ENCODE assay signal across 11 mouse cellular contexts in genomic region chr3:102045071-102045470, GRCm38 (mm10). TPM values are rescaled to one million over a fixed set of nuclear protein-coding genes. Genes with fewer than 3 reads are reported as not detected.
DNase-seq lines count a peak whose midpoint lies in the region; ATAC-seq and TF ChIP-seq lines count a peak whose summit lies in the region.
"Had no signal": no experiment of that assay in that cellular context is flagged by ENCODE, and none has a peak within 500 bp of the region (broad histone marks: within the 10 kb centered on the region; RNA-seq: fewer than 3 reads in every experiment).

No protein-coding gene starts in this region.

- peaks cover 13% of the 10 kb centered on the region; the same call in 1 of the 2 replicates for H3K4me1 ChIP-seq in midbrain, embryonic 13.5 days (replicated peaks)

- H3K4me3 ChIP-seq in gastrocnemius, adult 2 months = no peak overlapping the region
- no peak overlapping the region for H3K4me3 ChIP-seq in midbrain, embryonic 13.5 days (replicated peaks)

- CTCF ChIA-PET in Patski (lab: Charles Lee) = interaction anchor here (1.0 to 1.4 kb wide), 2 partner anchors 11 to 17 kb away, joined by 3 read pairs; no protein-coding TSS in a partner anchor

- no peak overlapping the region for H3K9ac ChIP-seq in midbrain, embryonic 13.5 days (replicated peaks)

- intact Hi-C loops in gastrocnemius, adult 2 months (cut with DNase I) = no loop called here
- intact Hi-C loops in left cerebral cortex, postnatal 4 days (cut with DNase I) = no loop called here
- intact Hi-C loops in left cerebral cortex, postnatal 10 days (cut with DNase I) = no loop called here

- H3K27me3 ChIP-seq in Patski = no peaks in the 10 kb centered on the region
- no peaks in the 10 kb centered on the region for H3K27me3 ChIP-seq in midbrain, embryonic 13.5 days

- H3K4me2 ChIP-seq in midbrain, embryonic 13.5 days (replicated peaks) = no peak overlapping the region

- WGBS in midbrain, embryonic 13.5 days = 45% methylated on average over 3 of the region's 3 CpGs

- POLR2A ChIA-PET in Patski (lab: Charles Lee) = no interaction called here

- no peaks in the 10 kb centered on the region for H3K9me3 ChIP-seq in midbrain, embryonic 13.5 days
- H3K9me3 ChIP-seq: G1E had no signal

- no peak overlapping the region for H3K27ac ChIP-seq in gastrocnemius, adult 2 months
- H3K27ac ChIP-seq in midbrain, embryonic 13.5 days = no peak overlapping the region

- no peaks in the 10 kb centered on the region for H3K36me3 ChIP-seq in midbrain, embryonic 13.5 days
- H3K36me3 ChIP-seq: G1E had no signal

- peak; percentile 33 for TF ChIP-seq CTCF in gastrocnemius, adult 2 months (IDR thresholded peaks at IDR 0.05)
- TF ChIP-seq CTCF in Patski (IDR thresholded peaks at IDR 0.05) = peak; percentile 66

- DNase-seq in gastrocnemius, adult 2 months = no peak
- no peak for DNase-seq in gastrocnemius, adult 18-20 months (ENCODE audit: low spot score)
- peak; percentile 49 for DNase-seq in left cerebral cortex, postnatal 4 days
- DNase-seq in left cerebral cortex, postnatal 10 days (ENCODE audit: extremely low spot score in 1 of 2, low spot score in 2 of 2) = no peak
- no peak for DNase-seq in Patski (ENCODE audit: low read depth, low spot score)
- DNase-seq in cerebellum, postnatal 10 days = peak; percentile 74 to 77
- no peak for DNase-seq in thymus, postnatal 25 days
- DNase-seq: gastrocnemius, postnatal 10 days had no signal

- no peak for ATAC-seq in Patski
- ATAC-seq in midbrain, embryonic 13.5 days = no peak

- in situ Hi-C loops in Patski (cut with MboI; ENCODE audit: low pct_unique_long_range_greater_than_20kb) = no loop called here

RNA-seq across cellular contexts. Expression of gene Nhlh2, which starts 35.2 kb away (rescaled TPM):
- total RNA-seq in gastrocnemius, adult 2 months (2021) = not detected
- not detected for total RNA-seq in gastrocnemius, adult 18-20 months (2021)
- total RNA-seq in left cerebral cortex, postnatal 4 days (2021) = 1 to 10 TPM; 2.4 to 3.5 TPM
- under 1 TPM; 0.71 to 0.86 TPM for total RNA-seq in left cerebral cortex, postnatal 10 days (2021)
- polyA plus RNA-seq in Patski (2021) = not detected
- polyA plus RNA-seq in midbrain, embryonic 13.5 days (2015; fragmentation: Nextera tagmentation; extraction: Ambion mirVana) = 86.9 and 98.1 TPM in 2 replicates
- total RNA-seq: gastrocnemius, postnatal 10 days had no signal
- polyA plus RNA-seq: G1E; lung, embryonic 16.5 days had no signal

RNA-seq across cellular contexts. Expression of gene Casq2, which starts 41.1 kb away (rescaled TPM):
- 100 to 1,000 TPM in 1 of 2 experiments, 10 to 100 TPM in 1; 21.9 to 106 TPM for total RNA-seq in gastrocnemius, adult 2 months (2021)
- 10 to 100 TPM; 35.5 to 40.5 TPM for total RNA-seq in gastrocnemius, adult 18-20 months (2021)
- total RNA-seq in left cerebral cortex, postnatal 4 days (2021) = under 1 TPM; 0.44 to 0.89 TPM
- under 1 TPM; 0.45 to 0.73 TPM for total RNA-seq in left cerebral cortex, postnatal 10 days (2021)
- polyA plus RNA-seq in Patski (2021) = 0.17 TPM
- 0.19 and 0.31 TPM in 2 replicates for polyA plus RNA-seq in midbrain, embryonic 13.5 days (2015; fragmentation: Nextera tagmentation; extraction: Ambion mirVana)
- polyA plus RNA-seq: G1E had no signal

Comparison
In these comparisons a context has a peak if more than half of its experiments do, and no peak if none do; other contexts are left out.
1. DNase-seq: peak in left cerebral cortex, postnatal 4 days (single experiment) and cerebellum, postnatal 10 days (2 of 2); none in gastrocnemius, adult 2 months (single experiment), gastrocnemius, adult 18-20 months (single experiment), left cerebral cortex, postnatal 10 days (0 of 2), Patski (single experiment) and thymus, postnatal 25 days (single experiment).
2. RNA of gene Casq2, which starts 41.1 kb away (total RNA-seq): 21.9 to 106 TPM in gastrocnemius, adult 2 months and 35.5 to 40.5 TPM in gastrocnemius, adult 18-20 months; 0.44 to 0.89 TPM in left cerebral cortex, postnatal 4 days and 0.45 to 0.73 TPM in left cerebral cortex, postnatal 10 days; every median in the first group is over 10 times any median in the second.